Mouse (Mus musculus) CD4-positive helper T cell, adult 2 months (primary cell): ENCODE results near the gene Lin7a.

Experiments used
- DNase-seq: peaks from one replicate; pipeline ENCODE4 v3.0.0-alpha.2; 2012; ENCODE audit warnings: low read depth, missing footprints, low spot score

Lin7a gene

GRCm38 (mm10) chr10:107271321-107272130 lies at the start of gene Lin7a:
Gene Lin7a, plus strand, starts transcription at chr10:107271686.
- DNase-seq: no peak

- DNase-seq: no peak
Measured at GRCm38 (mm10) chr10:107221726-107222125, 49.8 kb upstream of the Lin7a start.

DNA sequence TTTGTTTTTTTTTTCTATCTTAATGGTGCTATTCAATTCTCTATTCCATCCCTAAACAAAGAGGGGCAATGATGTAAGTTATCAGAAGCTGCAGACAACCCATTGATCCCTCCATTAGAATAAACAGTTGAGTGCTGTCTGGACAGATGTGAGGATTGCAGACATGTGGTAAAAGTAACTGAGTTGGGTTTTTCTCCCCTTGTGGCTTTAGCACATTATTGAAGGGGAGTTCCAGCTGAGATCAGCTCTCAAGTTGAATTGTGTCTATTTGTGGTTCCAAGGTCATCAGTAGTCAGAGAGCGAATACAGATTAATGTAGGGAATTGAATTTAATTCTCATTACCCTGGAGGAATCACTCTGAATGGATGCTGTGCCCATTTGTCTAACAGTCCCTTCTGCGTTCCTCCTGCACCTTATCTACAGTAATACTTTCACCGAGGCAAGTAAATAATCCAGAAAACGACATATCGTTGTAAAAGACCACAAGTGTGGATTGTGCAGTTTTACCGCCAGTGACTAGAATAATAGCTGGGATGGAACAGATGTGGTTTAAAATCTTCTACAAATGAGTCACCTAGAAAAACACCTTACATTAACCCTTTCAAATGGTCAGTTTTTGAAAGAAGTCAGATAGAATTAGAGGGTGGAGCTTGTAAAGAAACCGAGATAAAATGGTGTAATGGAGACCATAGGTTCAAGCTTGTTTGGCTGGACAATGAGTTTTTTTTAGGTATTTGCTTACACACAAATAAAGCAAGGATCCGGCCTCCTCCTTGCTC lies 48.9 kb upstream of the Lin7a start:
- DNase-seq: no peak

GRCm38 (mm10) chr10:107223186-107223440 lies 48.4 kb upstream of the Lin7a start:
- DNase-seq: no peak

DNA sequence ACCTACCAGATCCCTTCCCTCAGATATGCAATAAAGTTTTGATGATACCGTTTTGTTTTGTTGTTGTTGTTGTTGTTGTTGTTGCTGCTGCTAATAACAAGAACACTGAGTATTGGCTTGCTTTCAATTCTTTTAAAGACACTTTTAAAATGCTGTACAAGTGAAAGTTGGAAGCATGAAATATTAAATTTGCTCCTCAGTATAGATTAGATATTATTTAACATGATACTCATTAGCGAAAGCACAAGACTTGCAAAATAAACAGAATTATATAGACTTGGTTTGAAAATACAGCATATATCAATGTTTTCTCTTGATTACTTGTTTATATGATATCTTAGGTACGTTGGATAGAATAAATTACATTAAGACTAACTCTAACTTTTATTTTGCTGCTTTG lies 47.7 kb upstream of the Lin7a start:
- DNase-seq: no peak

- no peak for DNase-seq
Measured at GRCm38 (mm10) chr10:107224596-107225330, 46.7 kb upstream of the Lin7a start.

DNA sequence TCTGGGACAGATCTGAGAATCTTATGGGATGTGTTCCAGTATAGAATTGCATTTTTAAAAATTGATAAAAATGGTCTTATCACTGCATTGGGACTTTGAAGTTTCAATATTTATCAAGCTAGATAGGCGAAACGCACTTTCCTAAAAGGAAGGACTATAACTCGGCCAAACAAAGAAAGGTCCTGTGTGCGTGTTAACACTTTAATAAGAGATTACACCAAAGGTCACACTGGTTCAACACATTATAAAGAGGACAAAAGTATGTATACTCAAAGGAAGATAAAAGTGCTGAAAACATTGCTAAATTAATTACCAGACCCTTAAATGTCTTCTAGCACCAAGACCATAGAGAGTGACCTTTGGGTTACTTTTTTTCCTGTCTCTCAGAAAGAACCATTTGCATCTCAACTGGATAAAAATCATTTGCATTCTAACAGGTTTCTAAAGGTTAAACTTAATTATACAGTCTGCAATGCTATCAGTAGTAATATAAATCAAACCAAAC lies 46.1 kb upstream of the Lin7a start:
- no peak for DNase-seq

DNA sequence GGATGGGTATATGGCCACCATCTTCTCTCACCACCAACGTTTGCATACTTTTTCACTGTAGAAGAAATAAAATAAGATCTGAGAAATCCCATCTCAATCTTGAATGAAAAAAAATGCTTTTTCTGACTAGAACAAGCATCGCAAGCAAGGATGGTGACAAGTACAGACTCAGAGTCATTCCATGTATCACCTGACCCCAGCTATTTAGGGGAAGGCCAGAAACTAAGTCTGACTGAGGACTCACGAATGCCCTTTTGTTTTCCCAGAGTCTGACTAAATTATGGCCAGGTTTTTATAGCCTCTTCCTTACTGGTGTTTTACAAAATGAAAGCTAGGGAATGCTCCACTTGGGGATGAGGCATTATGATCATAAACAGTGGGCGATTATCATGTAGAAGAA lies 45.6 kb upstream of the Lin7a start:
- DNase-seq: no peak

DNA sequence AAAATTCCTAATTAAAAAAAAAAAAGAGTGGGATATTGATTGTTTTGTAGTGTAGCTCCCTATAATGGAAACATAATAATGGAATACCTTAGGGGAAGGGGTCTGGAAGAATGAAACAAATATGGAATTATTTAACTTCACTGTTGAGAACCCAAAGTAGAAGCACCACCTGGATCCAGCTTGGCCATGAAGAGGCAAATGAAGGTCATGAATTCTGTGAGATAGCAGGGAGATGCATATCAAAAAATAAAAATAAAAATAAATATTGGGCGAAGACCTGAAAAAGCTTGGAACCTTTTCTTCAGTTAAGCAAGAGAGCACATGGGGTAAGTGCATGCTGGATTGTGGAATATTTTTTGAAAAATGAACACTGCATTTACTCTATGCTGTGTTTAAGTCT lies 43.6 kb upstream of the Lin7a start:
- DNase-seq: no peak

GRCm38 (mm10) chr10:107228776-107229175 lies 42.7 kb upstream of the Lin7a start:
- no peak for DNase-seq

GRCm38 (mm10) chr10:107229416-107229815 lies 42.1 kb upstream of the Lin7a start:
- no peak for DNase-seq

DNA sequence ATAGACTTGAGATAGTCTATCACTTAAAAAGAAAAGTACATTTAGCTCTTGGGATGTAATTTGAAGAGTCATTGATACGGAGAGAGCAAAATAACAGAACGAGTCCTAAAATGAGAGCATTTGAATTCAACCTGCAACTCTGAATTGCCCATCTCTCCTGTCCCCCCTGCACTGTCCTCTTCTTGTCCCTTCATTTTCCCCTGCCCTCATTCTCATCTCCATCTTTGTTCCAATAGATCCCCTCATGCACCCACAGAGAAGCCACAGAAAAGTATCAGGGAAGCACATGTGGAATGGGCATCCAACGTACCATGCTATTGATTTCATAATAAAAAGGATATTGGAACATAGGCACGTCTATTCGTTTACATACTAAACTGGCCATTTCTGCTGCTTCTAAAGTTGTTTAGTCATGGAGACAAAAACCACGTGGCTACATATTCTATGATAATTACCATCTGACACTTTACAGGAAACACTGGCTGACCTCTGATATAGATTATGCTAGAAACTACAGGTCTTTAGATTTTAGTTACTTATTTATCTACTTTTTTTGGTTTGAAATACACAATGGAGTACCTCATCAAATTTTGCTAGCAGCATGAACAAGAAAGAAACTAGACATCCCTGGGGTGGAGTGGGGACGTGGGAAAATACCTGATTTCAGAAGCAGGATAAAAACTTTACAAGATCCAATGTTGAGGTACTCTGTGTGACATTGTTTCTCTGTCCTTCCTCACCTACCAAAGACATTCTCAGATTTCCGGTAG lies 41.2 kb upstream of the Lin7a start:
- no peak for DNase-seq

GRCm38 (mm10) chr10:107230851-107231130 lies 40.7 kb upstream of the Lin7a start:
- DNase-seq: no peak

DNA sequence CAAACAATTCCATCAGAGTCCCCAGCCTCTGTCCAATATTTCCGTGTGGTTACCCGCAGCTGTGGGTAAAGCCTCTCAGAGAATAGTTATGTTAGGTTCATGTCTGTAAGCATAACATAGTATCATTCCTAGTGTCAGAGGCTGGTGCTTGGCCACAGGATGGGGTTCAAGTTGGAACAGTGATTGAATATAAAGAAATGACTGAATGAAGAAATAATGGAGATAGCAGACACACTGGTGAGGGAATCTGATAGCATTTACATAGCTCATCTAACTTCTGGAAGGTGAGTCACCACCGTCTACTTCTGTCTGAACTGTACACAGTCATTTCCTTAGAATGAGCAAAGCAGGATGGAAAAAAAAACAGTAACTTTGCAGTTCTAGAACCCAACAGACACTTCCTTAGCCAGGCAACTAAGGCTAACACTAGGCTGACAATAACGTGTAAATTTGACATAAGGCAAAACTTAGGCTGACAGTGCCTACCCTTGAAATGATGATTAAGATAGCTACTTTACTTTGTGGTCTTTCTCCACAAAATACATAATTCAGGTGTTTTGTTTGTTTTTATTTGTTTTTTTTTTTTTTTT lies 40.0 kb upstream of the Lin7a start:
- no peak for DNase-seq

GRCm38 (mm10) chr10:107232491-107233110 lies 38.9 kb upstream of the Lin7a start:
- no peak for DNase-seq

- no peak for DNase-seq
Measured at GRCm38 (mm10) chr10:107233221-107233620, 38.3 kb upstream of the Lin7a start.

DNA sequence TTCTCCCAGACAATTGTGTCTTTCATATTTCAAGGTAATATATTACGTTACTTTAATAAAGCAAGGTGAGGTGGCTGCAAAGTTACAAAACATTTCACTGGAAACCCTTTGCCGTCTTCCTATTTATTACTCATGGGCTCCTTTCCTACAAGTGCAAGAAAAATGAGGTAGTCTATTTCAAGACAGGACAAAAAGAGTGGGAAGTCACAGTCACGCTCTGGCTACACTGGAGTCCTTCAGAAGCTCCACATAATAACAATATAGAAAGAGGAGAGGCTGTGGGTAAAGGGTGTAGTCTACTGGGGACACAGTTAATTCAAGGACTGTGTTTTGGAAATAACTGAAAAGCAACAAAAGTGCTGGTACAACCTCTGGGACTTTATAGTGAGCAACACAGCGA lies 37.7 kb upstream of the Lin7a start:
- DNase-seq: no peak

- DNase-seq: no peak
Measured at GRCm38 (mm10) chr10:107234421-107235400, 36.8 kb upstream of the Lin7a start.

- no peak for DNase-seq
Measured at GRCm38 (mm10) chr10:107235496-107235895, 36.0 kb upstream of the Lin7a start.

DNA sequence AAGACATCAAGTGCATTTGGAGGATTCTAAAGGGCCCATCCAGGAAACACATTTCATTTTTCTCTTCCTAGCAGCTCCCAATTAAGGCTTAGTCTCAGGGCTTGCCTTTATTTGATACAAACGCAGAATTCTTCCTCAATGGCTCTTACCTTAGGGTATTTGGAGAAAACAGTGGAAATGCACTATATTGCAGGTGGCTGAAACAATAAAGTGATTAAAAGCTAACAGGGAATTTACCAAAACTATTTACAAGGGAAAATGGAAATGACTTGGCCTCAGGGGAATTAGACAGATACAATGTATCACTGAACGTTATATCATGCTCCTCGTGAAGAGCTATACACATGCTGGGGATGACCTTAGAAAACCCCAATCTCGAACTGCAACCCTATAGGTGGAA lies 35.3 kb upstream of the Lin7a start:
- DNase-seq: no peak
